Mouse (Mus musculus) thymus, postnatal 0 days (tissue): ENCODE measurements around the gene Robo1. TPM values are rescaled to one million over a fixed set of nuclear protein-coding genes. Genes with fewer than 3 reads are reported as not detected.

Experiments
- DNase-seq: peaks from one replicate; pipeline ENCODE4 v3.0.0-alpha.2; 2015; ENCODE audit warnings: low spot score
- polyA plus RNA-seq: library from polyadenylated mRNA; unstranded; fragments of >200 nt; fragmentation: Nextera tagmentation; extraction: Ambion mirVana; gene quantifications from 2 replicates; pipeline ENCODE4 v1.2.1, GENCODE M21; 2015

Gene Robo1
- polyA plus RNA-seq, 1 experiment from 2014 or later, result 4.2 TPM

DNA sequence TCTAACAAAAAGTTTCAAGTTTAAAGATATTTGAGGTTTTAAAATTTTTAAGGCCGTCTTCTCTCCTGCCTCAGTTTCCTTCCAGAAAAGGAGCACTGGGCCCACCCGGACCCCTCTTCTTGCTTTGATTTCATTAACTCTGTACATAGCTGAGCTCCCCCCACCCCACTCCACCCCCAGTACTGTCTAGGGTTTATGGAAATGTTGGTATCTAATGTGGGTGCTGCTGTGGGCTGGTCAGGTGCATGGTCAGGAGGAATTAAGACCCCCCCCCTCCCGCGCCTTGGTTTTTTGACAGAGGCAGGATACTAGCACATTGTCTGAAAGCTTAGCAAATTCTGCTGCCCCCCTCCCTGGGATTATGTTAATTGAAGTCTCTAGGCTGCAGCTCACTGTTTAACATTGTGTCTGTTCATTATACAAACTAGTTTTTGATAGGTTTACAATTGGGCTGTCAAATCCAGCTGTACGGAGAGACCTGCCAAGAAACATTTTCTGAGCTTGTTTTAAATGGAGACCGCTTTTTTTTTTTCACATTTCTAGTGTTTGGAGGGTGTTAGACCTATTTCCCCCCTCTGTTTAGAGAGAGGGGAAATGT, 620.5 kb downstream of the Robo1 start:
- no peak for DNase-seq

GRCm38 (mm10) chr16:72930871-72931270, 622.8 kb downstream of the Robo1 start:
- no peak for DNase-seq

GRCm38 (mm10) chr16:72934908-72935307, 626.8 kb downstream of the Robo1 start:
- DNase-seq, result no peak

DNA sequence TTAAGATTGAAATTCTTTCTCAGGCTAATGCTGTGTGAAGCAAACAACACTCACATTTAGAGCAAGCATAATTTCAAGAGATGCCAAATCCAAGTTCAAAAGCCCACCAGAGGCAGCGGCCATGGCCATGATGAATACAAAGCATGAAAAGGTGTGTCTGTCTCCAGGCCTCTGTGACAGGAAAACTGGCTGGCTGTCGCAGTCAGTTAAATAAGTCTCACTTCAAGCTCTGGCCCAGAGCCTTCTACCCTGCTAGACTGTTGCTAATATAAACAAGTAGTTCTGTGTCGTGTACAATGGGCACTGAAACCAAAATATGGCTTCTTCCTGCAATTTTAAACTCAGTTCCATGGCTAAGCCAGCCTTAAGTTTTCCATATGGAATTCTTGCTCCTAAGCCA, 629.1 kb downstream of the Robo1 start:
- no peak for DNase-seq

DNA sequence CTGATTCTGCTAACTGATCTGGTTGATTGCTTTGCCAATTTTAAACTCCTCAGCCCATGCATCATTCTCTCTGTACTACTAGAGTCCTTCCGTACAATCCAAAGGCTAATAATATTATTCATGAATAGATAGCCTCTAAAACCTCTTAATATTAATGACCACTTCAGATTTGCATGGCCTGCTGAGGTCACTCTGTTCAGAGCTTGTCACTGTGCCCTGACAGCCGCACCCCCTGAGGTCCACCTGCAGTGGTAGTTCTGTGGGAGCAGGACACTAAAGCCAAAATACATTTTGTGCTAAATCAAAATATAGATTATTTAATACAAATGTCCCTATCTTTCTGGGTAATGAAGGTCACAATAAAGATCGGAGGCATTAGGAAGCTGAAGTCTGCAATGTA, 631.8 kb downstream of the Robo1 start:
- DNase-seq, result no peak

DNA sequence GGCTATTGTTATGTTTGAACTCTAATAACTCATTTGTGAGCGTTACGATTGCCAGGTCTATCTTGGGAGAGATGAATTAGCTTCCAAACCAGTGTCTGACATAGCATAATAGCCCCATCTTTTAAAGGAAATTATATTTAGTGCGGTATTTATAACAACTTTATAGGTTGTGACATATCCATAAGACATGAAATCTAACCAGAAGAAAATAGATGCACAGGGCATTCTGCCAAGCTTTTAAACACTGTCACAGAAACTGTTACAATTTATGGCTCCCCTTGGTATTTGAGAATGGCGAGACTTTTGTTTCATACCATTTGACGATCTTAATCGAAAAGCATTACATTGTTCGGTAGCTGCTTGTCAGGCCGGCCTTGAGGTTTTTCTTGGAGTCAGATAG, 632.7 kb downstream of the Robo1 start:
- no peak for DNase-seq

- no peak for DNase-seq
These were observed 636.3 kb downstream of the Robo1 start for GRCm38 (mm10) chr16:72944403-72944802.

DNA sequence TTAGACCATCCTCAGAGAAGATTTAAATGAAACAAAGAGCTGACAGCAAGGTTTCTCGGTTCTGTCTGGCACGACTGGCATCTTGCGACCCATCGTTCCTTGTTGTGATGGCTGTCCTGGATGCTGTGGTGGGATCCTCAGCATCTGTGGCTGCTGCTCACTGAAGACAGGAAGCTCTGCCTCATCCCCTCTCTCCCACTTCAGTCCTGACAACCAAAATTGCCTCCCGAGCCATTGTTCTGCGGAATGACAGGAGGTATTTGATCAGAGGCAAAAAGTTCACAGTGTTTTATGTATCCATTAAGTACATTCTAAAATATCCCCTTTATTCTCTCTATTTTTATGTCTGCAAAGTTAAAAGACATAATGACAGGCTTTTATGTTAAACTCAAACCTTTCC, 643.9 kb downstream of the Robo1 start:
- DNase-seq, result no peak

DNA sequence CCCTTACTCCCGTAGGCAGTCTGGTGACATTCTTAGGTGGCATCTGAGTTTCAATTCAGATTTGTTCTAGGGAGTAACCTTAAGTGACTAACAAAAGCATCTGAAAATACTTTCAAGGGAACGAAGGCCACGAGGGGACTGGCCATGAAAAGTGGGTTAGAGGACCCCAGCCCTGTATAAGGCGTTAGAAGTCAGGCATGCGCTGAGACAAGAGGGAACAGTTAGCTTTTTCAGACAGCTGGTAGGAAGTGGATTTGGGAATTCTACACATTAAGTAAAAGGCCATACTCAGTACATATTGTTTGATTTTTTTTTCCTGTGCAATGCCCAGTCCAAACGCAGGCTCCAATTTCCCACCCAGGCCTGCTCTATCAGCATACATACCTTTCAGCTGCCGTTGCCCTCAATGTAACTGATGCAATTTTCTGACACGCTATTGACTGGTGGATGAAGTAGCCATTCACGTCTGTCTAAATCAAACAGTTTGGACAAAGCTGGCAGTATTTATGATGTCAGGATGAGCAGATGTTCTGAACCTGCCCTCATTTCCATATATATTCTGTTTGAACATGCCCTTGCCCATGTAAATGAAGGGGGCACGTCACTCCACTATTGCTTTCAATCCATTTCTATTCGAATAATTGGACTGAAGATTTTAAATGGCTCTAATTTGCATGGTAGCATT, 651.1 kb downstream of the Robo1 start:
- DNase-seq, result no peak

GRCm38 (mm10) chr16:72959823-72960222, 651.7 kb downstream of the Robo1 start:
- no peak for DNase-seq

- DNase-seq, result no peak
These were observed 655.7 kb downstream of the Robo1 start for GRCm38 (mm10) chr16:72963782-72964181.

GRCm38 (mm10) chr16:72967509-72967908, 659.4 kb downstream of the Robo1 start:
- no peak for DNase-seq

GRCm38 (mm10) chr16:72969990-72970389, 661.9 kb downstream of the Robo1 start:
- no peak for DNase-seq

GRCm38 (mm10) chr16:72973685-72974084, 665.6 kb downstream of the Robo1 start:
- no peak for DNase-seq

- no peak for DNase-seq
These were observed 666.6 kb downstream of the Robo1 start for GRCm38 (mm10) chr16:72974681-72975080.

DNA sequence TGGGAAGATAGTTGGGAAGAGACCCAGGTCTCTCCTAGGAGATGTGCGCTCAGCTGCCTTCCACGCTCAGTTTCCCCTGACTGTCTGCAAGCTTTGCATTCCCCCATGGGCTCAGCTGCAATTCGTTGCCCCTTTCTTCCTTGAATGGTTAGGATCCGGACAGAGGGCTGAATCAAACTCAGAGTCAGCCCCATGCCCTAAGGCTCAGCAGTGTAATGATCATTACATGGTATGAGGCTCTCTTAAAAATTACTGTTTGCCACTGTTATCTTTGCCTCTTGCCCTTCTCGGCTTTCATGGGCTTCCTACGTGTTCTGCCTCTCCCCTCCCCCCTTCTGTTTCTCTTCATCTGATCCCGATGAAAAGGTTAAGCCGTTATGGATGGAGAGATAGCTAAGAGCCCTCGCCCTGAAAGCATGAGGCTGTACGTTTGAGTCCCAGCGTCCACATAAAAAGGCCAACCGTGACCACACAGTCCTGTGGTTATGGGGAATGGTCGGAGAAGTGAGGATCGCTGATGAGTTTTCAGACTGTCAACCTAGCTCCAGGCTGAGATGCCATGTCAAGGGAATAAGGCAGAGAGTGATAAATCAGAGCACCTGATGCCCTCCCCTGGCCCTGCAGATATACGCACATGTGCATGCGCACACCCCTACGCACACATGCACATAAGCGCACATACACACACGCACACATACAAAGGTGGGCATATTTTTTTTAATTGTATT, 668.9 kb downstream of the Robo1 start:
- DNase-seq, result no peak

- peak; percentile 70 for DNase-seq
These were observed 671.5 kb downstream of the Robo1 start for GRCm38 (mm10) chr16:72979407-72980219.

- no peak for DNase-seq
These were observed 682.5 kb downstream of the Robo1 start for GRCm38 (mm10) chr16:72990376-72991167.

DNA sequence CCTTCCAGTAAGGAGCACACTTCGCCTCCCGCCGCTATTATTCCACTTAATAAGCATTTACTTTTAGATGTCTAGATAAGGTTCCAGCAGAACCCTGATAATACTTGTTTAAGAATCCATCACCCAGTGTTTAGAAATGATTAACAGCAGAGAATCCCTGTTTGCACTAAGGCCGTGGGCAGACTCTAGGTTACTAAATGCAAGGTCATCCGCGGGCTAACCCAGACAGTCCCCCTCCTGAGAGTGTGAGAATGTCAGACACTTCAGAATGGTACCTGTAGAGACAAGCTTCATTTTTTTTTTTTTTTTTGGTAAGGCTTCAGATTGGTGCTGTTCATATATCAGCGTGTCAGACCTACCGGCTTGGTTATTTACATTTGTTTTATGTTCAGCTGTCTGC, 685.1 kb downstream of the Robo1 start:
- no peak for DNase-seq

GRCm38 (mm10) chr16:72993594-72993993, 685.5 kb downstream of the Robo1 start:
- DNase-seq, result no peak
